Comparison of ENCODE assay signal across 16 mouse cellular contexts in genomic region chr4:93286065-93286464, GRCm38 (mm10).
"Had no signal": no experiment of that assay in that cellular context is flagged by ENCODE, and none has a peak within 500 bp of the region (broad histone marks: within the 10 kb centered on the region; RNA-seq: fewer than 3 reads in every experiment).

No protein-coding gene starts in this region.

- ATAC-seq: intestine, postnatal 0 days; lung, postnatal 0 days had no signal

- H3K4me1 ChIP-seq: limb, embryonic 10.5 days; liver, embryonic 15.5 days; megakaryocyte, embryonic 14.5 days had no signal

- DNase-seq: kidney, adult 8-10 months; kidney, postnatal 25 days; lung, adult 2 months; lung, postnatal 4 days; right cerebral cortex, postnatal 4 days; spleen, adult 18-20 months; thymus, adult 18-20 months; thymus, postnatal 25 days had no signal

- H3K36me3 ChIP-seq: limb, embryonic 10.5 days; liver, embryonic 15.5 days had no signal

- H3K27me3 ChIP-seq: liver, embryonic 15.5 days; megakaryocyte, embryonic 14.5 days had no signal

- H3K4me3 ChIP-seq: left cerebral cortex, adult 2 months; limb, embryonic 10.5 days; liver, embryonic 15.5 days; megakaryocyte, embryonic 14.5 days had no signal

- H3K27ac ChIP-seq: left cerebral cortex, adult 2 months; limb, embryonic 10.5 days; liver, embryonic 15.5 days had no signal

- H3K9ac ChIP-seq: liver, embryonic 15.5 days had no signal

- H3K9me3 ChIP-seq: limb, embryonic 10.5 days; liver, embryonic 15.5 days; megakaryocyte, embryonic 14.5 days had no signal

- H3K4me2 ChIP-seq: liver, embryonic 11.5 days; liver, embryonic 15.5 days; midbrain, embryonic 11.5 days had no signal
